Mouse (Mus musculus) forebrain, embryonic 14.5 days (tissue): ENCODE results near the gene Hopx. TPM values are rescaled to one million over a fixed set of nuclear protein-coding genes. Genes with fewer than 3 reads are reported as not detected.

Experiments used
- ATAC-seq: fragments of 200-750 bp; cut with Nextera tagmentation; 2 replicates; pipeline ENCODE4 v1.8.0; 2017; ENCODE audit warnings: mild to moderate bottlenecking, moderate library complexity
- DNase-seq: peaks from one replicate; pipeline ENCODE4 v3.0.0-alpha.2; 2015; ENCODE audit warnings: low spot score
- H3K27ac ChIP-seq: fragments of 300-500 bp; sonication (generic); 2 replicates; pipeline ENCODE4 v1.5.1; 2014; ENCODE audit warnings: low read depth, mild to moderate bottlenecking, control low read depth, low read length, moderate library complexity
- H3K27me3 ChIP-seq: fragments of 300-500 bp; sonication (generic); replicated peaks from 2 replicates; pipeline ENCODE4 v1.6.1; 2014; ENCODE audit warnings: low read length, control low read depth, mixed read lengths; ENCODE audit not compliant: control insufficient read depth, insufficient read depth
- H3K36me3 ChIP-seq: fragments of 300-500 bp; sonication (generic); 2 replicates; pipeline ENCODE4 v1.6.1; 2014; ENCODE audit warnings: low read length, control low read depth; ENCODE audit not compliant: control insufficient read depth, insufficient read depth
- H3K4me1 ChIP-seq: fragments of 300-500 bp; sonication (generic); 2 replicates; pipeline ENCODE4 v1.6.1; 2014; ENCODE audit warnings: antibody characterized with exemption, low read length, control low read depth; ENCODE audit not compliant: control insufficient read depth, insufficient read depth
- H3K4me2 ChIP-seq: fragments of 300-500 bp; sonication (generic); 2 replicates; pipeline ENCODE4 v1.6.1; 2014; ENCODE audit warnings: mild to moderate bottlenecking, control low read depth, low read length
- H3K4me3 ChIP-seq: fragments of 300-500 bp; sonication (generic); 2 replicates; pipeline ENCODE4 v1.5.1; 2014; ENCODE audit warnings: low read depth, low read length, control low read depth
- H3K9ac ChIP-seq: fragments of 300-500 bp; sonication (generic); 2 replicates; pipeline ENCODE4 v1.6.1; 2014; ENCODE audit warnings: mild to moderate bottlenecking, low read length, control low read depth, moderate library complexity
- H3K9me3 ChIP-seq: fragments of 300-500 bp; sonication (generic); replicated peaks from 2 replicates; pipeline ENCODE4 v1.6.1; 2016; ENCODE audit warnings: low read length, control low read depth, mixed read lengths; ENCODE audit not compliant: control insufficient read depth
- WGBS: fragments of 180-500 bp; shearing (Covaris S2); extraction: QIAGEN DNeasy Blood & Tissue Kit; methylation state at CpG from one replicate; pipeline ENCODE4 v1.1.7; 2014; 5-methylcytosine and 5-hydroxymethylcytosine counted together
- polyA plus RNA-seq: library from polyadenylated mRNA; unstranded; fragments of >200 nt; fragmentation: Nextera tagmentation; extraction: Ambion mirVana; gene quantifications from 2 replicates; pipeline ENCODE4 v1.2.1, GENCODE M21; 2014

Gene Hopx
- polyA plus RNA-seq, 1 experiment from 2014 or later, result 2.7 TPM

- Histone ChIP-seq H3K9me3 (no peaks in the 10 kb centered on the region), H3K9ac (no peak overlapping the region), H3K4me2 (no peak overlapping the region), H3K27ac (no peak overlapping the region), H3K36me3 (no peaks in the 10 kb centered on the region), H3K4me1 (peaks cover 10% of the 10 kb centered on the region), H3K27me3 (peaks cover 6% of the 10 kb centered on the region; the same call in 1 of the 2 replicates), H3K4me3 (no peak overlapping the region)
- WGBS, result 52% methylated on average over 4 of the region's 4 CpGs
- DNase-seq (no peak), ATAC-seq (peak; percentile 51; the same call in 1 of the 2 replicates)
Measured at GRCm38 (mm10) chr5:77136684-77137224, 21.8 kb upstream of the Hopx start.

GRCm38 (mm10) chr5:77134961-77135360, 20.0 kb upstream of the Hopx start:
- peaks cover 10% of the 10 kb centered on the region for H3K4me1 ChIP-seq
- no peaks in the 10 kb centered on the region for H3K9me3 ChIP-seq
- 94% methylated on average over 2 of the region's 2 CpGs for WGBS
- H3K9ac ChIP-seq, result no peak overlapping the region
- H3K4me2 ChIP-seq, result no peak overlapping the region
- DNase-seq (no peak), ATAC-seq (no peak)
- no peak overlapping the region for H3K4me3 ChIP-seq
- no peaks in the 10 kb centered on the region for H3K36me3 ChIP-seq
- H3K27me3 ChIP-seq, result peaks cover 8% of the 10 kb centered on the region; the same call in 1 of the 2 replicates
- H3K27ac ChIP-seq, result no peak overlapping the region

DNA sequence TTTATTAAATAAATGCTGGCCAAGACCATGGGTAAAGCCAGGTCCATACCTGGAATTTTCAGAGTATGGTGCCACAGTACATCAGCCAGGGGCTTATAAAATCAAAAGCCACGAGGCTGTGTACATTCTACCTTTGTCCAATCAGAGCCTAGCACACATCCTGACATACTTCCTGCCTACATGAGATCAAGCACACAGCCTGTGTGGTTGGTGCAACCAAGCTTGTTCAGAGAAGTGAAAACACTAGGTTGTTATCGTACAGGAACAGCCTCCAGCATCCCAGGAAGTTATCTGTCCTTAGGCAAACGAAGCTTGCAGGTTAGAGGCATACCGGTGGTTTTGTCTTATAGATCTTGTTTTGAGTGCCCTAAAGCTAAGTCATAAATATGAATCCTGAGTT, 19.5 kb upstream of the Hopx start:
- ATAC-seq (no peak), DNase-seq (no peak)
- H3K36me3 ChIP-seq, result no peaks in the 10 kb centered on the region
- no peak overlapping the region for H3K4me2 ChIP-seq
- H3K9ac ChIP-seq, result no peak overlapping the region
- H3K4me3 ChIP-seq, result no peak overlapping the region
- H3K9me3 ChIP-seq, result no peaks in the 10 kb centered on the region
- peaks cover 8% of the 10 kb centered on the region; the same call in 1 of the 2 replicates for H3K27me3 ChIP-seq
- H3K27ac ChIP-seq, result no peak overlapping the region
- H3K4me1 ChIP-seq, result peaks cover 10% of the 10 kb centered on the region
- 79% methylated on average over 4 of the region's 4 CpGs for WGBS

DNA sequence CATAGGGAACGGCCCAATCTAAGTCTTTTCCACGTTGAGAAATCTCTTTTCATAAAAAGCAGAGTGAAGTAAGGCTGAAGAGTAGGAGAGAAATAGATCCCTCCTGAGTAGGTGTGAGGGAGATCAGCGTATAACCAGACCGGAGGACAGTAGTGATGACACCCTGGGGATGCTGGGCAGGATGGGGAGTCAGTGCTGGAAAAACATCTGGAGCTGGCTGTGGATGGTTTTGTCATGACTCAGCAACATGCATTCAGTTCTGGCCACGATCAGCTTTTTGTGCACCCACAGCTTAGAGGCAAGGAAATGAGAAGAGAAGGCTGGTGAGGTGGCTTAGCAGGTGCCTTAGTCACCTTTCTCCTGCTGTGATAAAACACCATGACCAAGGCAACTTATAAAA, 19.0 kb upstream of the Hopx start:
- H3K9me3 ChIP-seq, result no peaks in the 10 kb centered on the region
- H3K9ac ChIP-seq, result no peak overlapping the region
- H3K27me3 ChIP-seq, result peaks cover 8% of the 10 kb centered on the region; the same call in 1 of the 2 replicates
- ATAC-seq (no peak), DNase-seq (no peak)
- 79% methylated on average over 5 of the region's 5 CpGs for WGBS
- no peak overlapping the region for H3K27ac ChIP-seq
- peaks cover 10% of the 10 kb centered on the region for H3K4me1 ChIP-seq
- H3K4me3 ChIP-seq, result no peak overlapping the region
- H3K36me3 ChIP-seq, result no peaks in the 10 kb centered on the region
- H3K4me2 ChIP-seq, result no peak overlapping the region

GRCm38 (mm10) chr5:77132457-77133135, 17.7 kb upstream of the Hopx start:
- Histone ChIP-seq H3K9ac (no peak overlapping the region), H3K27me3 (peaks cover 8% of the 10 kb centered on the region; the same call in 1 of the 2 replicates), H3K9me3 (no peaks in the 10 kb centered on the region), H3K36me3 (no peaks in the 10 kb centered on the region), H3K4me3 (no peak overlapping the region), H3K27ac (no peak overlapping the region), H3K4me1 (peaks cover 5% of the 10 kb centered on the region), H3K4me2 (no peak overlapping the region)
- 90% methylated on average over 2 of the region's 2 CpGs for WGBS
- no peak for DNase-seq
- ATAC-seq, result no peak

- Histone ChIP-seq H3K9me3 (no peaks in the 10 kb centered on the region), H3K4me1 (no peaks in the 10 kb centered on the region), H3K4me3 (no peak overlapping the region), H3K27ac (no peak overlapping the region), H3K4me2 (no peak overlapping the region), H3K36me3 (no peaks in the 10 kb centered on the region), H3K27me3 (peaks cover 11% of the 10 kb centered on the region; the same call in 1 of the 2 replicates), H3K9ac (no peak overlapping the region)
- DNase-seq, result no peak
- WGBS, result 85% methylated on average over 8 of the region's 8 CpGs
- no peak for ATAC-seq
Measured at GRCm38 (mm10) chr5:77131879-77132278, 17.0 kb upstream of the Hopx start.

DNA sequence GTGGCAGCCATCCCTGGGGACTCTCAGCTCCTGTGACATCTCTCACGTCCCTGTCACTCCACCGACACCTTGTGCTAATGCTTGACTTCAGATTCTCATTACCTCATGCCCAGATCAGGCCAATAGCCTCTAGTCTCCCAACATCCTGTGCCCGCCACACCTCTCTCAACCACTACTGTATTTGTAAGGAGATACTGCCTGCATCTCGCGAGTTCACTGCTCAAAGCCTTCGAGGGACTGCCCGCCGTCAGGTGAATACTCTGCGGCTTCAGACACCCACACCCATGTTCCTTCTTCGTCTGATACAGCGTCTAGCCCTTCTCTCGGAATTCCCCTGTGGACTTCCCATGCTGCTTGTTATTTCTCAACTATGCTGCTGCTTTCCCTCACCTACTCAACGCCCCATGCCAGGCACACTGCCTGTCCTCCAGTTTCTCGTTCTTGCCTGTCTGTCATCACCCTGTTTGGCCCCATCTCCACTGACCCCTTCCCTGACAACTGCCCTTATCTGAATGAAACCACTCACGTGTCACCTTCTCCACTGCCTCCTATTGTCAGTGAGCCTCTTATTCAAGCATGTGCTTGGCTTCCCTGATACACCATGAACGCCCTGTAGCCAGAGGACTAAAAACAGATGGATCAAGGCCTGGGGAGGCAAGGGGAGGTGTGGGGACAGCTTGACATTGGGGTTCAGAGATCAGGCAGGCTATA, 15.5 kb upstream of the Hopx start:
- 85% methylated on average over 16 of the region's 16 CpGs for WGBS
- ATAC-seq, result no peak
- peaks cover 18% of the 10 kb centered on the region; the same call in 1 of the 2 replicates for H3K27me3 ChIP-seq
- H3K4me3 ChIP-seq, result no peak overlapping the region
- no peaks in the 10 kb centered on the region for H3K36me3 ChIP-seq
- H3K27ac ChIP-seq, result no peak overlapping the region
- H3K9me3 ChIP-seq, result no peaks in the 10 kb centered on the region
- H3K4me2 ChIP-seq, result no peak overlapping the region
- H3K4me1 ChIP-seq, result no peaks in the 10 kb centered on the region
- H3K9ac ChIP-seq, result no peak overlapping the region
- DNase-seq, result no peak

GRCm38 (mm10) chr5:77129907-77130306, 15.0 kb upstream of the Hopx start:
- 84% methylated on average over 2 of the region's 2 CpGs for WGBS
- H3K9me3 ChIP-seq, result no peaks in the 10 kb centered on the region
- H3K4me2 ChIP-seq, result no peak overlapping the region
- DNase-seq (no peak), ATAC-seq (no peak)
- no peak overlapping the region for H3K27ac ChIP-seq
- no peaks in the 10 kb centered on the region for H3K36me3 ChIP-seq
- no peak overlapping the region for H3K4me3 ChIP-seq
- peaks cover 18% of the 10 kb centered on the region; the same call in 1 of the 2 replicates for H3K27me3 ChIP-seq
- H3K4me1 ChIP-seq, result no peaks in the 10 kb centered on the region
- H3K9ac ChIP-seq, result no peak overlapping the region

- Histone ChIP-seq H3K9ac (no peak overlapping the region), H3K27ac (no peak overlapping the region), H3K4me2 (no peak overlapping the region), H3K4me3 (no peak overlapping the region), H3K27me3 (peaks cover 22% of the 10 kb centered on the region; the same call in 1 of the 2 replicates), H3K4me1 (peaks cover 3% of the 10 kb centered on the region; the same call in 1 of the 2 replicates), H3K9me3 (no peaks in the 10 kb centered on the region), H3K36me3 (no peaks in the 10 kb centered on the region)
- 90% methylated on average over 4 of the region's 4 CpGs for WGBS
- no peak for ATAC-seq
- DNase-seq, result no peak
Measured at GRCm38 (mm10) chr5:77128854-77129253, 13.9 kb upstream of the Hopx start.
